Mouse (Mus musculus): ENCODE measurements around the gene Ptpn1. TPM values are rescaled to one million over a fixed set of nuclear protein-coding genes. Genes with fewer than 3 reads are reported as not detected.

Ptpn1 gene
- 54.0 and 54.9 TPM in 2 replicates for polyA plus RNA-seq (2015; fragmentation: Nextera tagmentation; extraction: Ambion mirVana)

DNA sequence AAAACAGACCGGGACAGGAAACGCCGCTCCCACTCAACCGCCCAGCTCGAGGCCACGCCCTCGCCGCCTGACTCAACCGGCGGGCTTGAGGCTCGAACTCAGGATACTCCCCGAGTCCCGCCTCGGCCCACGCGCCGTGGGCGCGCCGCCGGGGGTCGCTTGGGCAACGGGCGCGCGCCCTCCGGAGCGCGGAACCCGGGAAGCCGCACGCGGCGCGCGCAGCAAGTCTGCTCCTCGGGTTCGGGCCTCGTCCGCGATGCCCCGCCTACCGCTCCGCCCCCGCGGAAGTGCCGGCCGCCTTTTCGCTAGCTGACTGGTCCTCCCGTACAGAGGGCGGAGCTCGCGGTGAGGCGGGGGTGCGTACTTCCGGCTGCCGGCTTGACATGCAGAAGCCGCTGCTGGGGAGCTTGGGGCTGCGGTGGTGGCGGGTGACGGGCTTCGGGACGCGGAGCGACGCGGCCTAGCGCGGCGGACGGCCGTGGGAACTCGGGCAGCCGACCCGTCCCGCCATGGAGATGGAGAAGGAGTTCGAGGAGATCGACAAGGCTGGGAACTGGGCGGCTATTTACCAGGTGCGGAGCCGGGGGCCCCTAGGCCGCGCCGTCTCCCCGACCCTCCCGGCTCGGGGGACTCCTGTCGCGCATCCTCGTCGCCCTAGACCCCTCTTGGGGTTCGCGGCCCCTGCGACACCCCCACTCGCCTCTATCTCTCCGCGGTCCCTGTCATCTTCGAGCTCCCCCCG, at the start of gene Ptpn1:
Gene Ptpn1, plus strand, starts transcription at position 73 of the 742 bp plus-strand sequence.
- Histone ChIP-seq H3K4me2 (replicated peaks) (peak within 1 kb of the TSS; percentile 96), H3K4me3 (peak within 1 kb of the TSS; percentile 95), H3K9me3 (no peaks in the 10 kb centered on the region), H3K27me3 (no peaks in the 10 kb centered on the region), H3K27ac (peak within 1 kb of the TSS; percentile 70), H3K4me1 (peaks cover 26% of the 10 kb centered on the region), H3K36me3 (no peaks in the 10 kb centered on the region), H3K9ac (peak within 1 kb of the TSS; percentile 91)
- WGBS: under 1% methylated on average over 99 of the region's 99 CpGs
- ATAC-seq (ENCODE audit: low FRiP score, low read depth): peak; percentile 95

DNA sequence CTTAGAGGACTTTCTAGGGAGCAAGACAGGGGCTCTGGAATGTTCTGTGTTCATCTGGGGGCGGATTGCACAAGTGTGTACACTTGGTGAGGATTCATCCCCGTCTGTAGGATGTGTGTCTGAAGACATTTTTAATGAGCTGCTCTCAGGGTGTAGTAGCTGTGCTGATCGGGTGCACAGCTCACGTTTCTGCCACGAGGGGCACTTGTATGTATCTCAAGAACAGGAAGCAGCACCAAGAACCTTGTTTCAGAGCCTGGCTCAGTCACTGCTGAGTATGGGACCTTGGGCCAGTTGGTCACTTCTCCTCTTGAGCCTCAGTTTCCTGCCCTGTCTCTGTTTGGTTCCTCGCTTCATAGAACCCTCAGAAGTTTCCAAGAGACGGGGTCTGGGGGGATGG, 45.4 kb upstream of the Ptpn1 start:
- 74% methylated on average over 7 of the region's 7 CpGs for WGBS
- ATAC-seq (ENCODE audit: low FRiP score, low read depth): no peak
- H3K36me3 ChIP-seq: no peaks in the 10 kb centered on the region

DNA sequence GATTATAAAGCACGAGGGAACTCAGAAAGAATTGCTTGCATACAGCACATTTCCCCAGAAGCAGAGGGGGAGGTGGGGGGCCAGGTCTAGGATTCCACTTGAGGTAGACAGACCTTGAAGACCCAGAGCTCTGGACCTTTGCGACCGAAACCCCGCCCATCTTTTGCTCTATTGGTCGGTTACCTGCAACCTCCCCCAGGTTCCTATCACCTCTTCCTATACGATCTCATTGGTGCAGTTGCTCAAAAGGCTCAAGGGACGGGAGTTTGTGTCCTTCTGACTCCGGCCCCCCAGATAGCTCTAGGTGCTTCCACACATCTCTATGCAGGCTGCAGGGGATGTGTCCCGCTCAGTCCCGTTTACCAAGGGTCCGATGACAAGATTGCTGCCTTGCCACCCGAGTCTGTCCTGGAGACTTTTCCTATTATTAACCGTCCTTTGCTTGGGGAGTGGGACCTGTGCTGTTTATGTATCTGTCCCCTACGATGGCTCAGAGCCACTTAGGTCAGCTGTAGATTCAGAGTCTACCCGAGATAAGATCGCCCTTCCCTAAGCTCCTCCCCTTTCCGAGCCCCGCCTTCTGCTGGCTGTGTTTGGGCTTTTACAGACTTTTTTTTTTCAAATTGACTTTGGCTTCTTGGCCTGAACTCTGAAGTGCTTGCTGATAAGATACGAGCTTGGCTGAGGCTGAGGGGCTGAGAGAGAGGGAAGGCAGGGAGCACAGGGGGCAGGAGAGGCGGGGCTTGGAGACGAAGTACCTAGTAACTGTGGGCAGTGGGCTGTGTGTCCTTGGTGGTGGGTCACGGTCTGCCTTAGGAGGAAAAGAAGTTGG, 44.1 kb upstream of the Ptpn1 start:
- Histone ChIP-seq H3K9ac (peak overlapping the region; percentile 32), H3K27ac (no peak overlapping the region), H3K4me2 (replicated peaks) (peak overlapping the region; percentile 69), H3K4me1 (peaks cover 15% of the 10 kb centered on the region), H3K4me3 (peak overlapping the region; percentile 41), H3K27me3 (peaks cover 8% of the 10 kb centered on the region; the same call in 1 of the 2 replicates), H3K36me3 (no peaks in the 10 kb centered on the region), H3K9me3 (no peaks in the 10 kb centered on the region)
- ATAC-seq (ENCODE audit: low FRiP score, low read depth): 0 out of 2 replicates have a peak, but pooled peaks have one; percentile 20
- 8% methylated on average over 22 of the region's 22 CpGs for WGBS

More for the DNA sequence above, 45.4 kb upstream of the Ptpn1 start:
- Histone ChIP-seq H3K27ac (no peak overlapping the region), H3K9me3 (no peaks in the 10 kb centered on the region; the same call in 1 of the 2 replicates), H3K4me3 (no peak overlapping the region), H3K4me1 (peaks cover 11% of the 10 kb centered on the region), H3K4me2 (replicated peaks) (no peak overlapping the region), H3K27me3 (peaks cover 8% of the 10 kb centered on the region; the same call in 1 of the 2 replicates), H3K9ac (no peak overlapping the region)

DNA sequence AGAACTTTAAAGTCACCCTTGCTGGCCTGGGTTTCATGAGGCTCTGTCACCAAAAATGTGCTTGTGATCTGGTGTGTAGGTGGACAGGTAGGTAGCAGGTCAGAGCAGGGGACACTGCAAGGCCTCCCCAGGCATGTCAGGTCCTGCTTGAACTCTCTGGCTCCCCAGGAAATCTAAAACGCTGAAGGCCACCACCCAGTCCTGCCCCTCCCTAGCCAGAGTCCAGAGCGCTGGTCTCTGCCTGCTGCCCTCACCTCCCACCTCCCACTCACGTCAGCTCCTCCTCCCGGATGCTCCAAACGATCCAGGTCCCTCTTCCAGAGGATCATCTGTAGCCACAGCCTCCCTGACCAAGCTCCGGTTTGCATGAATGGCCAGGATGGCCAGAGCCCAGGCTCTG, 43.0 kb upstream of the Ptpn1 start:
- no peaks in the 10 kb centered on the region for H3K36me3 ChIP-seq
- ATAC-seq (ENCODE audit: low FRiP score, low read depth): no peak
- no peak overlapping the region for H3K27ac ChIP-seq
- peaks cover 13% of the 10 kb centered on the region; the same call in 1 of the 2 replicates for H3K27me3 ChIP-seq
- no peak overlapping the region for H3K4me2 ChIP-seq (replicated peaks)
- H3K9me3 ChIP-seq: no peaks in the 10 kb centered on the region
- H3K4me1 ChIP-seq: peaks cover 15% of the 10 kb centered on the region
- no peak overlapping the region for H3K9ac ChIP-seq
- 59% methylated on average over 6 of the region's 6 CpGs for WGBS
- H3K4me3 ChIP-seq: no peak overlapping the region

DNA sequence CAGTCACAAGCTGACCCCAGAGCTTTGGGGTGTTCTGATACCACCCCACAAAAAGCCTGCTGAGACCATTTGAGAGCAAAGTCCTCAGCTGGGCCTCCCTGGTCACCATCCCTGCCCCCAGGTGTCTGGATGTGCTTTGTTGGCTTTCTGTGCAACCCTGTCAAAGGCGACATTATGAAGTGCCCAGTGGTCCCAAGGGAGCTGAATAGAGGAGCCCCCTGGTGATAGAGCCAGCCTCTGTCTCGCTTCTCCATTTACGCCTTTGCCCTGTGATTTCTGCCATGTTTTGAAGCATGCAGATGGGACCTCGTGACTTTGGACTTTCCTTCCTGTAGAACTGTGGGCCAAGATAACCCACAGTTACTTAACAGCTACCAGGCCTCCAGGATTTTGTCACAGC, 42.0 kb upstream of the Ptpn1 start:
- Histone ChIP-seq H3K4me2 (replicated peaks) (no peak overlapping the region), H3K9me3 (no peaks in the 10 kb centered on the region), H3K27me3 (peaks cover 19% of the 10 kb centered on the region), H3K4me1 (peaks cover 15% of the 10 kb centered on the region), H3K36me3 (no peaks in the 10 kb centered on the region), H3K4me3 (no peak overlapping the region), H3K27ac (no peak overlapping the region), H3K9ac (no peak overlapping the region)
- no peak for ATAC-seq (ENCODE audit: low FRiP score, low read depth)
- WGBS: 67% methylated on average over 4 of the region's 4 CpGs

DNA sequence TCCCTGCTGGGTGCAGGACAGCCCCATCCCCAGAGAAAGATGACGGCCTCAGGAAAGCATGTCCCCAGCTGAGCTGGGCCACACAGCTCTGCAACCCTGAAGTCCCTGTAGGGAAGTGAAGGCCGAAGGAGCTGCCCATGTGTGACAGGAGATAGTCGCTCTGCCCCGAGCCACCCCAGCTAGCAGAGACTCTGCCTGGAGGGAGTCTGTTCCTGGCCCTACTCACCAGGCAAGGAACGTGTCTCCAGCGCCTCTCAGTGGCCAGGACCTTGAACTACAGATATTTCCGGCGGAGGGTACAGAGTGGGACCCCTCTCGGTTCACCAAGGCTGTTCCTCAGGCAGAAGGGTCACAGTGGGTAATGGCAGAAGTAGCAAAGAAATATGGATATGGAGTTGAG, 39.9 kb upstream of the Ptpn1 start:
- Histone ChIP-seq H3K9ac (no peak overlapping the region), H3K4me2 (replicated peaks) (no peak overlapping the region), H3K9me3 (no peaks in the 10 kb centered on the region), H3K4me3 (no peak overlapping the region), H3K27me3 (peaks cover 31% of the 10 kb centered on the region), H3K27ac (no peak overlapping the region), H3K36me3 (no peaks in the 10 kb centered on the region), H3K4me1 (peaks cover 12% of the 10 kb centered on the region)
- 11% methylated on average over 9 of the region's 9 CpGs for WGBS
- no peak for ATAC-seq (ENCODE audit: low FRiP score, low read depth)

DNA sequence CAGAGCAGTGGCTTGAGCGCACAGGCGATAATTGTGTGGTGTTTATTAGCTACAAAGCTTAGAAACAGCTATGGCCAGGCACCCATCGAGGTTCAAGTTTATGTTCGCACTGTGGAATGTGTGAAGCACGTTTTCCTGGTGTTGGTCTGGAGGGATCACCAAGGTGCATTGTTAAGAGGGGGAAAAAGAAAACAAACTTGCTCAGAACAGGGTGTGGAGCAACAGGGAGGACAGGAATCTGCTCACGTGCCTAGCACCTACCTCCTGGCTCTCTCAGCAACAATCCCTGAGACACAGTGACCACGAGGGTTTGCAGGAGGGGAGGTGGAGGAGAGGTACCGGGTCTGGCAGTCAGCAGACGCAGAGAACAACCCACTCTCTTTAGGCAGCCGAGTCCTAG, 38.2 kb upstream of the Ptpn1 start:
- H3K4me2 ChIP-seq (replicated peaks): no peak overlapping the region
- peaks cover 29% of the 10 kb centered on the region for H3K27me3 ChIP-seq
- no peak for ATAC-seq (ENCODE audit: low FRiP score, low read depth)
- H3K9me3 ChIP-seq: no peaks in the 10 kb centered on the region
- H3K4me1 ChIP-seq: 0 out of 2 replicates have a peak, but pooled peaks cover 5% of the 10 kb centered on the region
- H3K4me3 ChIP-seq: no peak overlapping the region
- WGBS: 50% methylated on average over 10 of the region's 10 CpGs
- H3K9ac ChIP-seq: no peak overlapping the region
- H3K27ac ChIP-seq: no peak overlapping the region
- H3K36me3 ChIP-seq: no peaks in the 10 kb centered on the region

DNA sequence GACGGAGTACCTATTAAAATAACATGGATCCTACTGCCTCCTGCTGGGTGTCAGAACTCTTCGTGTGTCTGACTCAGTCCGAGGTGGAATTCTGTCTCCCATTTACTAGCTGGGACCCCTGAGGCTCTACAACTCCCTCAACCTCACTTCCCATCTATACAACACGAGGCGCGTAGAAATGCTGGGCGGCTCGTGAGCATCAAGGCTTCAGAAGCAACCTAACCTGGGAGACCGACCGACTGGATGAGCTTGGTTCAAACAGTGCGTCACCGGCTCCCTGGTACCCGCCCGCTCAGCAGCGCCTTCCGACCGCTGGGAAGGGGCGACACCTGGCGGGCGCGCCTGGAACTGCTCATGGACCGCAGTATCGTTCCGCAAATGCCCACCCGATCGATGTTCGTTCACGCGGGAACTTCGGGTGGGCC, 36.9 kb upstream of the Ptpn1 start:
- peak; percentile 63 for ATAC-seq (ENCODE audit: low FRiP score, low read depth)
- H3K36me3 ChIP-seq: no peaks in the 10 kb centered on the region
- no peak overlapping the region for H3K9ac ChIP-seq
- H3K27me3 ChIP-seq: peaks cover 32% of the 10 kb centered on the region
- peaks cover 11% of the 10 kb centered on the region for H3K4me1 ChIP-seq
- no peak overlapping the region for H3K27ac ChIP-seq
- no peaks in the 10 kb centered on the region for H3K9me3 ChIP-seq
- H3K4me3 ChIP-seq: peak overlapping the region; percentile 20
- peak overlapping the region; percentile 57 for H3K4me2 ChIP-seq (replicated peaks)
- WGBS: 1% methylated on average over 30 of the region's 30 CpGs

DNA sequence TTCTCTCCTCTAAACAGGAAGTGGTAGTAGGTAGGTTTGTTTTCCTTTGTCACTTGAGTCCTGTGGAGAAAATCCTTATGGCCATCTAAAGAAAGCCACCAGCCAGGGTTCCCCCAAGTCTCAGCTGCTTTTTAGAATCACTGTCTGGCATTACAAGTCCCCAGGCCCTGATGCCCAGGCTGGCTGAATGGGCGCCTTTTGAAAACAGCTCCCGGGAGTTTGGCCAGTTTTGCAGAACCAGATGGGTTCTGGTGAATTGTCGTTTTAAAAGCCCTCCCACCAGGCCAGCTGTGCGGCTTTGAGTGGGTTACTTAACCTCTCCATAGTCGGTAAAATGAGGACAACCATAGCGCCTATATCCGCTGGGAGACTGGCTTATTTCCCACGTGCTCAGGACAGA, 34.0 kb upstream of the Ptpn1 start:
- Histone ChIP-seq H3K9ac (no peak overlapping the region), H3K27me3 (peaks cover 39% of the 10 kb centered on the region), H3K4me3 (no peak overlapping the region), H3K9me3 (no peaks in the 10 kb centered on the region), H3K27ac (no peak overlapping the region), H3K4me2 (replicated peaks) (no peak overlapping the region), H3K4me1 (peaks cover 12% of the 10 kb centered on the region), H3K36me3 (no peaks in the 10 kb centered on the region)
- ATAC-seq (ENCODE audit: low FRiP score, low read depth): no peak
- WGBS: 81% methylated on average over 8 of the region's 8 CpGs

DNA sequence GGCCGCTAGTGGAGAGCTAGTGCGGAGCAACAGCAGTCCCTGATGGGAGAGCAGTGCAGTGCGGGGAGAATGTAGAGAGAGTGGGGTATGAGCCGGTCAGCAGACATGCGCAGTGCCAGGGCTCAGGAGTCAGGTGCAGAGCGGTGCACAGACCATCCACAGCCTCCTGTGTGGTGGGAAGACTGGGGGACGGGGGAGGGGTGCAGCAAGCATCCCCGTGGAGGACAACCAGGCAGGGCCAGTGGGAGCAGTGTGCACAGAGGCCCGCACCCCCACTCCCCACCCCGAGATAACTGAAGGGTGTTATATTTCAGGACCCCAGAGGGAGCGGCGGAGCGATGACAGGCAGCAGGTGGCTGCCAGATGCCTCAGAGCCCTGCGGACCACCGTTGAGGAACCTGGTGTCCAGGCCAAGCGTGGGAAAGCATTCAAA, 31.9 kb upstream of the Ptpn1 start:
- Histone ChIP-seq H3K4me1 (peaks cover 22% of the 10 kb centered on the region), H3K4me2 (replicated peaks) (peak overlapping the region; percentile 36), H3K9me3 (peaks cover 2% of the 10 kb centered on the region; the same call in 1 of the 2 replicates), H3K4me3 (no peak overlapping the region), H3K36me3 (no peaks in the 10 kb centered on the region), H3K27me3 (peaks cover 28% of the 10 kb centered on the region), H3K9ac (peak overlapping the region; percentile 31; the same call in 1 of the 2 replicates), H3K27ac (no peak overlapping the region)
- peak; percentile 60 for ATAC-seq (ENCODE audit: low FRiP score, low read depth)
- WGBS: 4% methylated on average over 16 of the region's 16 CpGs

DNA sequence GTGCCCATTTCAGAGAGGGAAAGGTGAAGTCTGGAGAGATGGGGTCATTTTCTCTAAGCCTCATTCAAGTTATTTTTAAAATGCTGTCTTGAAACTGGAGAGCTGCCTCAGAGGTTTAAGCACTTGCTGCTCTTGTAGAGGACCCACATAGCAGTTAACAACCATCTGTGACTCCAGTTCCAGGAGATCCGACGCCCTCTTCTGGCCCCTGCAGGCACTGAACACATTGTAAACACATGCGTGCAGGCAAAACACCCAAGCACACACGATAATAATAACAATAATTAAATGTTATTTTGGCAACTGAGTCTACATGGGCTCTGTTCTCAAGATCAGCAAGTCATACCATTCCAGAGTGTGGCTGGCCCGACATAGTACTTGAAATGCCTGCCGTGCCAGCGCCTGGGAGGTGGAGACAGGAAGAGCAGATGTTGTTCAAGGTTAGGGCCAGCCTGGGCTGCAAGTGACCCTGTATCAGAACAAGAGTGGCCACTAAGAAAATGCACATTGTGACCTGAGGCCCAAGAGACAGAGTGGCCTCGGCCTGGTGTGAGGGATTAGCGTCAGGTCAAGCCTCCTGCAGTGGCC, 29.6 kb upstream of the Ptpn1 start:
- Histone ChIP-seq H3K4me1 (peaks cover 22% of the 10 kb centered on the region), H3K27ac (no peak overlapping the region), H3K9me3 (peaks cover 3% of the 10 kb centered on the region; the same call in 1 of the 2 replicates), H3K36me3 (no peaks in the 10 kb centered on the region), H3K4me2 (replicated peaks) (no peak overlapping the region), H3K27me3 (peaks cover 15% of the 10 kb centered on the region; the same call in 1 of the 2 replicates), H3K4me3 (no peak overlapping the region), H3K9ac (no peak overlapping the region)
- 64% methylated on average over 9 of the region's 9 CpGs for WGBS
- ATAC-seq (ENCODE audit: low FRiP score, low read depth): no peak
